Mouse (Mus musculus) embryonic fibroblast, embryonic 13.5 days (primary cell): ENCODE data around the gene Atp5e. TPM values are rescaled to one million over a fixed set of nuclear protein-coding genes. Genes with fewer than 3 reads are reported as not detected.
A peak's percentile ranks its signal among the peaks of the same experiment; 100 is the strongest.

Experiments used
- H3K27ac ChIP-seq: 2 replicates; pipeline ENCODE4 v1.5.1; 2012; ENCODE audit warnings: low read length, control low read depth, inconsistent platforms; ENCODE audit not compliant: insufficient read depth
- H3K4me1 ChIP-seq: 2 replicates; pipeline ENCODE4 v1.6.1; 2011; ENCODE audit warnings: low read length; ENCODE audit not compliant: control insufficient read depth, insufficient read depth
- H3K4me3 ChIP-seq: 2 replicates; pipeline ENCODE4 v1.5.1; 2011; ENCODE audit warnings: mild to moderate bottlenecking, control low read depth, low read length; ENCODE audit not compliant: insufficient read depth
- CTCF ChIP-seq: IDR thresholded peaks from 2 replicates; pipeline ENCODE4 v1.5.1; 2011; ENCODE audit warnings: mild to moderate bottlenecking, control low read depth, low read length, moderate library complexity, borderline replicate concordance; ENCODE audit not compliant: insufficient read depth
- POLR2A ChIP-seq: IDR thresholded peaks from 2 replicates; pipeline ENCODE4 v1.6.1; 2011; ENCODE audit warnings: low read depth, mild to moderate bottlenecking, control low read depth, low read length, moderate library complexity
- polyA plus RNA-seq: library from polyadenylated mRNA; stranded (reverse); fragments of >200 nt; gene quantifications from 2 replicates; pipeline ENCODE4 v1.2.4, GENCODE M21; 2011; ENCODE audit warnings: low read depth; ENCODE audit not compliant: missing spikeins, insufficient read length

The Atp5e gene
- 240 and 279 TPM in 2 replicates for polyA plus RNA-seq

- Histone ChIP-seq H3K4me1 (no peaks in the 10 kb centered on the region), H3K27ac (no peak within 1 kb of the TSS), H3K4me3 (peak within 1 kb of the TSS; percentile 62)
- peak; percentile 56 for TF ChIP-seq POLR2A
- no peak for TF ChIP-seq CTCF
Observed at GRCm38 (mm10) chr2:174463789-174464523, at the start of gene Atp5e. Gene Atp5e, minus strand, starts transcription at chr2:174464105.

DNA sequence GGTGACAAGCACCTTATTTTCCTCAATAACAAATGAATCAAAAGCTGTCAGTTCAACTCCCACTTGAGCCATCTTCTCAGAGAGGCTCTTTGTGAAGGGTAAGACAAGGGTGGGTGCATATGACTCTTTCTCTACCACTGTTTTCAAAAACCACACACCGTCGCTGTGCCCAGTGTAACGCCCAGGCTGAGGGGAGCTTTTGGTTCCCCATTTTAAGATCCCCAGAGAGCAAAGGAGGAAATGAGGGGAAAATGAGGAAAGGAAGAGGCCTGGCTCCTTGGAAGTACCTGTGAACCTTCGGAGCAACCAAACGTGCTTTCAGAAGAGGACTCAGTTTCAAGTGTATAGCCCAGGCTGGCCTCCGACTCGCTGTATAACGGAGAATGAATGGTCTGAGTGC, 45.9 kb upstream of the Atp5e start:
- Histone ChIP-seq H3K4me3 (no peak overlapping the region), H3K27ac (no peak overlapping the region), H3K4me1 (no peaks in the 10 kb centered on the region)
- no peak for TF ChIP-seq CTCF
- TF ChIP-seq POLR2A = no peak

DNA sequence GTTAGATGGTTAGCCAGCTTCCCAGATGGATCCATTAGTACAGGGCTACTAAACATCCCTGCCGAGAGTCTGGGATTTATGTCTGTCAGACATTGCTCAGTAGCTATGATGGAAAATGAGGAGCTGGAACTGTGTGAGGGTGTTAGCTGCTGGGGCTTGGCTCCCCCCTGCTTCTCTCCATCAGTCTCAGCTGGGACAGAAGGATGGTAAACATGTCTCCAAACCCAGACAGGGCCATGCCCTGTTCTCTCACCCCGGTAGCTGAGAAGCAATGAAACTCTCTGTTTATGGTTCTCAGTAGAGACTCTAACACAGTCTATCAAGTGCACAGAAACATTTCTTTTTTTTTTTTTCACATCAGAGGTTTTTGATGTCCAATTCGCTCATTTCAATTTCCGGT, 44.1 kb upstream of the Atp5e start:
- TF ChIP-seq CTCF (no peak), POLR2A (no peak)
- H3K4me1 ChIP-seq = no peaks in the 10 kb centered on the region

GRCm38 (mm10) chr2:174502831-174503460, 39.0 kb upstream of the Atp5e start:
- Histone ChIP-seq H3K4me3 (no peak overlapping the region), H3K27ac (no peak overlapping the region), H3K4me1 (no peaks in the 10 kb centered on the region)
- no peak for TF ChIP-seq POLR2A
- TF ChIP-seq CTCF = no peak

More for the DNA sequence above, 44.1 kb upstream of the Atp5e start:
- H3K4me3 ChIP-seq = no peak overlapping the region
- H3K27ac ChIP-seq = no peak overlapping the region

- no peak for TF ChIP-seq POLR2A
- TF ChIP-seq CTCF = no peak
- H3K27ac ChIP-seq = no peak overlapping the region
Observed at GRCm38 (mm10) chr2:174502321-174502720, 38.4 kb upstream of the Atp5e start.

GRCm38 (mm10) chr2:174501517-174501916, 37.6 kb upstream of the Atp5e start:
- no peak overlapping the region for H3K27ac ChIP-seq

More at GRCm38 (mm10) chr2:174502321-174502720, 38.4 kb upstream of the Atp5e start:
- Histone ChIP-seq H3K4me3 (no peak overlapping the region), H3K4me1 (no peaks in the 10 kb centered on the region)

DNA sequence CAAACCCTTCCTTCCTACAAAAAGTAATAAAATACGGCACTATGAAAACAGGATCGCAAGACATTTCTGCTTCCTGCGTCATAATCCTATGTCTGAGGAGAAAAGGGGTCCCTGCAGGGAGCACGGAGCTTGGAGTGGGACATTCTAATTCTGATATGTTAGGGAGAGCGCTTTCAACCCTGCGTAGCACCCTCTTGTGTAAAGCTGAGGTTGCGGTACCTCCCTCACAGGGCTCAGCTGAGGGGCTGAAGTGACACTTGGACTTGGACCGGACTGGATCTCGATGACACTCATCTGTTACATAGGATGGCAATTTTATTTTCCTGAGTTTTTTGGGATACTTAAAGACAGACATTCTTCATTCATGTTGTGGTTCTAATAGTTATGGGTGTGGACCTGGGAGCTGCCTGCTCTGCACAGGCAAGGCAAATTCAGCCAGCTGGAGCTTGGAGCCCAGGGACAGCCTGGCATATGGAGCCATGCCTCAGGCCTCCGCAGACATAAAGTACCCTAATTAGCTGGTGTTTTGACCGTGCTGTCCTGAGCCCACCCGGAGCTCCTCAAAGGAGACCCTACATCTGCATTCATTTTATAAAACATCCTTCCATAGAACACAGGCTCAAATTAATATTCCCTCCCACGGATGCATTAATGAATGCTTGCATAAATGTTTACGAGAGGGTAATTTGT, 37.1 kb upstream of the Atp5e start:
- no peak overlapping the region for H3K27ac ChIP-seq
- TF ChIP-seq CTCF (no peak), POLR2A (no peak)
- no peaks in the 10 kb centered on the region for H3K4me1 ChIP-seq
- H3K4me3 ChIP-seq = no peak overlapping the region

More at GRCm38 (mm10) chr2:174501517-174501916, 37.6 kb upstream of the Atp5e start:
- H3K4me3 ChIP-seq = no peak overlapping the region
- TF ChIP-seq CTCF (no peak), POLR2A (no peak)
- no peaks in the 10 kb centered on the region for H3K4me1 ChIP-seq

- TF ChIP-seq POLR2A = no peak
- no peak for TF ChIP-seq CTCF
- Histone ChIP-seq H3K4me1 (no peaks in the 10 kb centered on the region), H3K4me3 (no peak overlapping the region), H3K27ac (no peak overlapping the region)
Observed at GRCm38 (mm10) chr2:174492858-174493257, 29.0 kb upstream of the Atp5e start.

DNA sequence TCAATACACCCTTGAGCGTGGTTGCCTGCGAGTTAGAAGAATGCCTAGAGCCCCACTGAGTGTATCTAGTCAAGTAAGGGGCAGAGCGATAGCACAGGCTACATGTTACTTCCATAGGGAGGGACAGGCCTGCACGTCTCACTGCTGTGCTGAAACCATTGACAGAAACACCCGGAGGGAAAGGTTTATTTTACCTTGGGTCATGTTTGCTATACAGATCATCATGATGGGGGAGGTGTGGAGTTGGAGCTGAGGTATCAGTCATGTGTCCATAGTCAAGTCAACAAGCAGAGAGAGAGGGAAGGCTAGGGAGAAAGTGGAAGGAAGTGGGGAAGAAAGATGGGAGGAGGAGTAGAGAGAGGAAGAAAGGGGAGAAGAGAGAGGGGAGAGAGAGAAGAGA, 23.1 kb upstream of the Atp5e start:
- no peak for TF ChIP-seq POLR2A
- no peak for TF ChIP-seq CTCF
- H3K4me1 ChIP-seq = no peaks in the 10 kb centered on the region

More for the DNA sequence above, 23.1 kb upstream of the Atp5e start:
- Histone ChIP-seq H3K27ac (no peak overlapping the region), H3K4me3 (no peak overlapping the region)
